Mouse (Mus musculus): ENCODE results near the gene Stat5b.

GRCm38 (mm10) chr11:100883640-100884039 is 33.1 kb upstream of the Stat5b start:
- no peak for TF ChIP-seq CTCF (IDR thresholded peaks at IDR 0.05; ENCODE audit: low read depth)
- no peak for TF ChIP-seq EP300 (optimal IDR thresholded peaks at IDR 0.05)
